Mouse (Mus musculus) heart, embryonic 13.5 days (tissue): ENCODE results near the gene Mllt6. TPM values are rescaled to one million over a fixed set of nuclear protein-coding genes. Genes with fewer than 3 reads are reported as not detected.

Experiments used
- ATAC-seq: fragments of 200-750 bp; cut with Nextera tagmentation; 2 replicates; pipeline ENCODE4 v1.8.0; 2017; ENCODE audit warnings: moderate TSS enrichment; ENCODE audit not compliant: insufficient number of reproducible peaks, low FRiP score, low TSS enrichment; ENCODE audit errors: extremely low read depth
- H3K27ac ChIP-seq: fragments of 300-500 bp; sonication (generic); replicated peaks from 2 replicates; pipeline ENCODE4 v1.5.1; 2015; ENCODE audit warnings: moderate library complexity, mild to moderate bottlenecking, inconsistent platforms
- H3K27me3 ChIP-seq: fragments of 300-500 bp; sonication (generic); replicated peaks from 2 replicates; pipeline ENCODE4 v1.6.1; 2015; ENCODE audit warnings: mild to moderate bottlenecking, inconsistent platforms
- H3K36me3 ChIP-seq: fragments of 300-500 bp; sonication (generic); 2 replicates; pipeline ENCODE4 v1.6.1; 2015; ENCODE audit warnings: mild to moderate bottlenecking, inconsistent platforms
- H3K4me1 ChIP-seq: fragments of 300-500 bp; sonication (generic); 2 replicates; pipeline ENCODE4 v1.6.1; 2015; ENCODE audit warnings: inconsistent platforms
- H3K4me2 ChIP-seq: fragments of 300-500 bp; sonication (generic); 2 replicates; pipeline ENCODE4 v1.6.1; 2015; ENCODE audit warnings: inconsistent platforms, mild to moderate bottlenecking, moderate library complexity
- H3K4me3 ChIP-seq: fragments of 300-500 bp; sonication (generic); 2 replicates; pipeline ENCODE4 v1.5.1; 2015; ENCODE audit warnings: moderate library complexity, mild to moderate bottlenecking, inconsistent platforms
- H3K9ac ChIP-seq: fragments of 300-500 bp; sonication (generic); 2 replicates; pipeline ENCODE4 v1.6.1; 2015; ENCODE audit warnings: inconsistent platforms, mild to moderate bottlenecking, moderate library complexity
- H3K9me3 ChIP-seq: fragments of 300-500 bp; sonication (generic); 2 replicates; pipeline ENCODE4 v1.6.1; 2016; ENCODE audit warnings: inconsistent platforms
- WGBS: fragments of 180-500 bp; shearing (Covaris S2); methylation state at CpG from one replicate; pipeline ENCODE4 v1.1.7; 2015; ENCODE audit warnings: mixed read lengths; 5-methylcytosine and 5-hydroxymethylcytosine counted together
- polyA plus RNA-seq: library from polyadenylated mRNA; unstranded; fragments of >200 nt; fragmentation: Nextera tagmentation; extraction: Ambion mirVana; gene quantifications from 2 replicates; pipeline ENCODE4 v1.2.1, GENCODE M21; 2015

Mllt6 gene
- polyA plus RNA-seq, 1 experiment from 2014 or later = 1.9 TPM

- Histone ChIP-seq H3K4me3 (peak overlapping the region; percentile 92), H3K4me2 (peak overlapping the region; percentile 90), H3K27me3 (peaks cover 11% of the 10 kb centered on the region), H3K9me3 (no peaks in the 10 kb centered on the region), H3K4me1 (peaks cover 73% of the 10 kb centered on the region), H3K9ac (peak overlapping the region; percentile 97), H3K36me3 (peaks cover 8% of the 10 kb centered on the region), H3K27ac (peak overlapping the region; percentile 95)
- ATAC-seq = no peak
- WGBS = 7% methylated on average over 27 of the region's 27 CpGs
These were observed 2.2 kb upstream of the Mllt6 start for GRCm38 (mm10) chr11:97660734-97661647.

- peaks cover 11% of the 10 kb centered on the region for H3K27me3 ChIP-seq
These were observed 1.5 kb upstream of the Mllt6 start for GRCm38 (mm10) chr11:97661648-97662133.

DNA sequence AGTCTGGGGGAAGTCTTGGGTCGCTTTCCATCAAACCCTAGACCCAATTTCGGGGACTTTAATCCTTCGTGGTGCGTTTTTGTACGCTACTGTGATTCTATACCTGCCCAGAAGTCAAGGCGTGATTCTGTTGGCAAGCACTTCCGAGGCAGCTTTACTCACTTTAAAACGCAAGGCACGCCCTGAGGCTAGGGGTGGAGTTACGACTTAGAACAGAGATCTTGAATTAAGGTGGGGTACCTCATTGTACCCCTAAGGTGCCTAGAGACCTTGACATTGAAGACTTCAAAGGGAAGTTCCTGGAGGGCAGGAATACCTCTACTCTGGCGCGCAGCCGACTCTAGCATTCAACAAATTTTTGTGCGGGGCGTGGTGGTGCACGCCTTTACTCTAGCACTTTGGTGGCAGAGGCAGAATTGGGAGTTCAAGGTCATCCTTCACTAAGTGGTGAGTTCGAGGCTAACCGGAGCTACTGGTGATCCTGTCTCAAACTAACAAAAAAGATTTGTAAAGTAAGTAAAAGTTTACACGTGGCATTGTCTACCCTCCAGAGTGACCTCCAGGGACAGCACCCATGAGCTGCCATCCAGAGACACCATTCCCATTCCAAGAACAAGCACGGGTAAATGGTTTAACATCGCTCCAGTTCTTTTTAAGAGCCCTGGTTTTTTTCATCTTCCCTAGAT lies 864 bp upstream of the Mllt6 start:
- Histone ChIP-seq H3K4me1 (peaks cover 61% of the 10 kb centered on the region), H3K4me2 (peak overlapping the region; percentile 90), H3K9ac (peak overlapping the region; percentile 97), H3K27ac (peak overlapping the region; percentile 95), H3K27me3 (peaks cover 11% of the 10 kb centered on the region), H3K36me3 (peaks cover 22% of the 10 kb centered on the region), H3K4me3 (peak overlapping the region; percentile 92), H3K9me3 (no peaks in the 10 kb centered on the region)
- no peak for ATAC-seq
- WGBS = 2% methylated on average over 21 of the region's 21 CpGs

More at GRCm38 (mm10) chr11:97661648-97662133, 1.5 kb upstream of the Mllt6 start:
- H3K4me3 ChIP-seq = peak overlapping the region; percentile 92
- peak overlapping the region; percentile 90 for H3K4me2 ChIP-seq
- peak overlapping the region; percentile 97 for H3K9ac ChIP-seq
- H3K27ac ChIP-seq = peak overlapping the region; percentile 95
- H3K9me3 ChIP-seq = no peaks in the 10 kb centered on the region
- peaks cover 67% of the 10 kb centered on the region for H3K4me1 ChIP-seq
- no peak for ATAC-seq
- peaks cover 15% of the 10 kb centered on the region for H3K36me3 ChIP-seq
- under 1% methylated on average over 16 of the region's 20 CpGs for WGBS

DNA sequence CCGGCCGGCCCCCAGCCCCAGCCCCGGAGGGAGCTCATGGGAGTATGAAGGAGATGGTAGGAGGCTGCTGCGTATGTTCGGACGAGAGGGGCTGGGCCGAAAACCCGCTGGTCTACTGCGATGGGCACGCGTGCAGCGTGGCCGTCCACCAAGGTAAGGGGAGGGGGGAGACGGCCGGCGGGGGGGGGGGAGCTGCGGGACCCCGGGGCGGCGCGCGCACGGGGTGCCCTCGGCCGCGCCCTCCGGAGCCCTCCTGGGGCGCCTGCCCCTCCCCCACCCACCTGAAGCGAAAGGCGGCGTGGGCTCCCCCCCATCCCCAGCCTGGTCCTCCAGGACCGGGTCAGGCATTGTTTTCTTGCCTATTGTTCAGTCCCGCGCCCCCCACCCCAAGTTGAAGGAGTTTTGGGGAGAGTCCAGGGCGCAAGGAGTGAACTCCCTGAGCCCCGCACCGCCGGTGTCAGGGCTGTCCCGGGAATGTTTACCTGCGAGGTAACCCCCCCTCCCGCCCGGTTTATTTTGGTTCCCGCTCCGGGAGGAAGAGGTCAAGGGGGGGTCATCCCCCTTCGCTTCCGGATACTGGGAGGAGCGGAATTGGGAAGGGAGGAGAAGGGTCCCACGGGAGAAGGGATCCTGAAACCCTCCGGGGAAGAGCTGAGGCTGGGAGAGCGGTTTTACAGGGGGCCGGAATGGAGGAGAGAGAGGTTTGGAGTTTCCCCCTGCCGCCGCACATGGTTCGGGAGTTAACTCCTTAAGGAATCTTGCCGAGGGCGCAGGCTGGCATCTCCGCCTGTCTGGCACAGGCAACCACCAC lies 519 bp downstream of the Mllt6 start:
- H3K4me2 ChIP-seq = peak overlapping the region; percentile 90
- H3K27ac ChIP-seq = peak overlapping the region; percentile 95
- no peaks in the 10 kb centered on the region for H3K9me3 ChIP-seq
- H3K4me3 ChIP-seq = peak overlapping the region; percentile 92
- no peak for ATAC-seq
- peaks cover 11% of the 10 kb centered on the region for H3K27me3 ChIP-seq
- under 1% methylated on average over 34 of the region's 57 CpGs for WGBS
- H3K36me3 ChIP-seq = peaks cover 35% of the 10 kb centered on the region
- peak overlapping the region; percentile 97 for H3K9ac ChIP-seq
- peaks cover 61% of the 10 kb centered on the region for H3K4me1 ChIP-seq

- 0% methylated on average over 6 of the region's 8 CpGs for WGBS
- ATAC-seq = no peak
- Histone ChIP-seq H3K4me3 (peak overlapping the region; percentile 92), H3K9ac (peak overlapping the region; percentile 97), H3K9me3 (no peaks in the 10 kb centered on the region), H3K4me2 (peak overlapping the region; percentile 90), H3K27ac (peak overlapping the region; percentile 95), H3K4me1 (peaks cover 61% of the 10 kb centered on the region), H3K27me3 (peaks cover 11% of the 10 kb centered on the region), H3K36me3 (peaks cover 39% of the 10 kb centered on the region)
These were observed 1.1 kb downstream of the Mllt6 start for GRCm38 (mm10) chr11:97664339-97664665.

DNA sequence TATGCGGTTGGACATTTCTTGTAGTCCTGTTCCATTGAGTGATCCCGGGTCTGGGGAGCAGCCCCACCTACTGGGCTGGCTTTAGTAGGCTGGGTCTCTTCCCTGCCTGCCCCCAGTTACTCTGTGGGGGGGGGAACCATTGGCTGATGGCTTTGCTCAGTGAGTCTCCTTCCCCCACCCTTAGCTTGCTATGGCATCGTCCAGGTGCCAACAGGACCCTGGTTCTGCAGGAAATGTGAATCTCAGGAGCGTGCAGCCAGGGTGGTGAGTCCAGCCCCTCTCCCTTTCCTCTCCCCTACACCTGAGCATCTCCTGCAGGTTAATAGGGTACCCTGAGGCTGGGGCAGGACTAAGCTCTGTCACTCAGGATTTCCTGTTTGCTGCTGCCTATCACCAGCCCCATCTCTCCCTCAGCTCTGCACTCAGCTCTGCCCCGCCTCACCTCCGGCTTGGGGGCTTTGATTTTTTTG lies 1.6 kb downstream of the Mllt6 start:
- peaks cover 44% of the 10 kb centered on the region for H3K36me3 ChIP-seq
- H3K27me3 ChIP-seq = peaks cover 11% of the 10 kb centered on the region
- peak overlapping the region; percentile 97 for H3K9ac ChIP-seq
- WGBS = 24% methylated on average over 6 of the region's 6 CpGs
- peaks cover 62% of the 10 kb centered on the region for H3K4me1 ChIP-seq
- no peak for ATAC-seq
- peak overlapping the region; percentile 90 for H3K4me2 ChIP-seq
- peak overlapping the region; percentile 92 for H3K4me3 ChIP-seq
- H3K27ac ChIP-seq = peak overlapping the region; percentile 95; the same call in 1 of the 2 replicates
- no peaks in the 10 kb centered on the region for H3K9me3 ChIP-seq

- 87% methylated on average over 13 of the region's 13 CpGs for WGBS
- Histone ChIP-seq H3K9me3 (no peaks in the 10 kb centered on the region), H3K4me1 (peaks cover 68% of the 10 kb centered on the region), H3K27ac (no peak overlapping the region), H3K27me3 (peaks cover 11% of the 10 kb centered on the region), H3K36me3 (peaks cover 51% of the 10 kb centered on the region), H3K4me2 (no peak overlapping the region), H3K4me3 (peak overlapping the region; percentile 92), H3K9ac (peak overlapping the region; percentile 97; the same call in 1 of the 2 replicates)
- no peak for ATAC-seq
These were observed 2.2 kb downstream of the Mllt6 start for GRCm38 (mm10) chr11:97665431-97665830.

GRCm38 (mm10) chr11:97666221-97666620 lies 3.0 kb downstream of the Mllt6 start:
- H3K9me3 ChIP-seq = no peaks in the 10 kb centered on the region
- no peak for ATAC-seq
- peaks cover 11% of the 10 kb centered on the region for H3K27me3 ChIP-seq
- H3K27ac ChIP-seq = no peak overlapping the region
- H3K36me3 ChIP-seq = peaks cover 59% of the 10 kb centered on the region
- H3K4me3 ChIP-seq = 0 out of 2 replicates have a peak overlapping the region, but pooled peaks have one; percentile 92
- 85% methylated on average over 7 of the region's 7 CpGs for WGBS
- H3K4me1 ChIP-seq = peaks cover 67% of the 10 kb centered on the region
- no peak overlapping the region for H3K4me2 ChIP-seq
- no peak overlapping the region for H3K9ac ChIP-seq

DNA sequence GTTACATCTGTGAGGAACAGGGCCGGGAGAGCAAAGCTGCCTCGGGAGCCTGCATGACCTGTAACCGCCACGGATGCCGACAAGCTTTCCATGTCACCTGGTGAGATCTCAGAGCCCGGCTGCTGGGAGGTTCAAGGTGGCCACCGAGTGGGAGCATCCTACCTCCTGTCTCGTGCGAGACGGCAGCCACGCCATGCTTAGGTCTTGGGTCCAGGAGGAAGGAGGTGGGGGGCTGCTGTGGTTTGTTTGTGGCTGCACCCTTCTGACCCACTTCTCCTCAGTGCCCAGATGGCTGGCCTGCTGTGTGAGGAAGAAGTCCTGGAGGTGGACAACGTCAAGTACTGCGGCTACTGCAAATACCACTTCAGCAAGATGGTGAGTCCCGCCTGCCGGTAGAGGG lies 3.6 kb downstream of the Mllt6 start:
- H3K36me3 ChIP-seq = peaks cover 64% of the 10 kb centered on the region
- ATAC-seq = no peak
- no peak overlapping the region; the same call in 1 of the 2 replicates for H3K9ac ChIP-seq
- H3K4me2 ChIP-seq = no peak overlapping the region
- no peaks in the 10 kb centered on the region for H3K9me3 ChIP-seq
- no peak overlapping the region for H3K27ac ChIP-seq
- peaks cover 61% of the 10 kb centered on the region for H3K4me1 ChIP-seq
- H3K4me3 ChIP-seq = no peak overlapping the region
- 85% methylated on average over 15 of the region's 15 CpGs for WGBS
- H3K27me3 ChIP-seq = peaks cover 6% of the 10 kb centered on the region

GRCm38 (mm10) chr11:97668160-97668559 lies 4.9 kb downstream of the Mllt6 start:
- Histone ChIP-seq H3K9ac (peak overlapping the region; percentile 76), H3K27ac (no peak overlapping the region), H3K9me3 (no peaks in the 10 kb centered on the region), H3K4me2 (no peak overlapping the region), H3K36me3 (peaks cover 78% of the 10 kb centered on the region), H3K4me1 (peaks cover 52% of the 10 kb centered on the region), H3K4me3 (no peak overlapping the region), H3K27me3 (no peaks in the 10 kb centered on the region)
- no peak for ATAC-seq
- WGBS = 86% methylated on average over 7 of the region's 7 CpGs
